9 mouse cellular contexts compared by ENCODE assay signal in the genomic region with DNA sequence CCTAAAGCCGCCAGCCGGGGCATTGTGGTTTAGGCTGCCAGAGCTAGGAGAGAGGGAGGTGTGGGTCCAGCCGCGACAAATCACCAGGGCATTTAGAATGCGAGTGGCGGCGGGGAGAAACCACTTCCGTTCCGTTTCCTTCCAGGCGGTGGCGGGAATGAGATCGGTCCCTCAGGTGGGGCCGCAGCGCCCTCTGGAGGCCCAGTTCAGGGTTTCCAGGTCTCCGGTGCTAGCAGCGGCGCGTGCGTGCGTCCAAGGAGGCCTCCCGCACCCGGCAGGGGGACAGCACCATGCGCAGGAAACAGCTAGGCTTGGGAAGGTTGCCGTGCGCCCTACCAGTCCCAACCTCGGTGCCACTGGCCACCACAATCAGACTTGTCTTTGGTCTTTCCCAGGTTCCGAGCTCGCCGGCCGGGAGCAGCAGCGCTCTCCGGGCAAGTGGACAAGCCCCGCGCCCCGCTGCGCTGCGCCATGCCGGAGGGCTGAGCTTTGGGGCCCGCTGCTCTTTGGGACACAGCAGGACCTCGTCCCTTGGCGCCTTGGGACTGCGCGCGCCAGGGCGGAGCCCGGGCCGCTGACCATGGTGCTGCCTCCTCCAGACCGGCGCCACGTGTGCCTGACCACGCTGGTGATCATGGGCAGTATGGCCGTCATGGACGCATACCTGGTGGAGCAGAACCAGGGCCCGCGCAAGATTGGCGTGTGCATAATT. TPM values are rescaled to one million over a fixed set of nuclear protein-coding genes. Genes with fewer than 3 reads are reported as not detected.
DNase-seq lines count a peak whose midpoint lies in the region; ATAC-seq and TF ChIP-seq lines count a peak whose summit lies in the region.
"Had no signal": no experiment of that assay in that cellular context is flagged by ENCODE, and none has a peak within 500 bp of the region (broad histone marks: within the 10 kb centered on the region; RNA-seq: fewer than 3 reads in every experiment).

No protein-coding gene starts in this region.

- H3K4me2 ChIP-seq in forebrain, postnatal 0 days (ENCODE audit: low read depth) = peak overlapping the region; percentile 97
- peak overlapping the region; percentile 96 for H3K4me2 ChIP-seq in hindbrain, embryonic 11.5 days (replicated peaks; ENCODE audit: low read depth, low read length)
- H3K4me2 ChIP-seq in lung, embryonic 15.5 days = peak overlapping the region; percentile 96

- H3K9ac ChIP-seq in forebrain, postnatal 0 days = peak overlapping the region; percentile 84
- H3K9ac ChIP-seq in hindbrain, embryonic 11.5 days (ENCODE audit: low read depth, low read length) = peak overlapping the region; percentile 84
- no peak overlapping the region for H3K9ac ChIP-seq in lung, embryonic 15.5 days

- no peaks in the 10 kb centered on the region for H3K9me3 ChIP-seq in forebrain, postnatal 0 days (ENCODE audit: low read length)
- H3K9me3 ChIP-seq in hindbrain, embryonic 11.5 days (ENCODE audit: control insufficient read depth, low read length) = no peaks in the 10 kb centered on the region
- H3K9me3 ChIP-seq in lung, embryonic 15.5 days = no peaks in the 10 kb centered on the region

- H3K27me3 ChIP-seq in forebrain, postnatal 0 days (ENCODE audit: insufficient read depth, low read length) = no peaks in the 10 kb centered on the region
- H3K27me3 ChIP-seq in hindbrain, embryonic 11.5 days (ENCODE audit: control insufficient read depth, insufficient read depth, low read length) = peaks cover 5% of the 10 kb centered on the region; the same call in 1 of the 2 replicates
- H3K27me3 ChIP-seq in lung, embryonic 15.5 days = peaks cover 38% of the 10 kb centered on the region
- no peaks in the 10 kb centered on the region for H3K27me3 ChIP-seq in thymus, adult 2 months (ENCODE audit: control insufficient read depth, insufficient read depth, low read length)

- H3K36me3 ChIP-seq in forebrain, postnatal 0 days (ENCODE audit: insufficient read depth) = peaks cover 37% of the 10 kb centered on the region
- H3K36me3 ChIP-seq in hindbrain, embryonic 11.5 days (ENCODE audit: control insufficient read depth, insufficient read depth, low read length) = no peaks in the 10 kb centered on the region
- no peaks in the 10 kb centered on the region; the same call in 1 of the 2 replicates for H3K36me3 ChIP-seq in lung, embryonic 15.5 days
- no peaks in the 10 kb centered on the region for H3K36me3 ChIP-seq in thymus, adult 2 months (ENCODE audit: control insufficient read depth, insufficient read depth, low read length)

- WGBS in forebrain, postnatal 0 days = 9% methylated on average over 56 of the region's 56 CpGs
- 3% methylated on average over 56 of the region's 56 CpGs for WGBS in hindbrain, embryonic 11.5 days
- 2% methylated on average over 56 of the region's 56 CpGs for WGBS in lung, embryonic 15.5 days
- 38% methylated on average over 56 of the region's 56 CpGs for WGBS in thymus, adult 2 months

- H3K27ac ChIP-seq in forebrain, postnatal 0 days (ENCODE audit: low read depth, low read length) = no peak overlapping the region
- H3K27ac ChIP-seq in hindbrain, embryonic 11.5 days (ENCODE audit: low read depth, low read length) = no peak overlapping the region
- no peak overlapping the region for H3K27ac ChIP-seq in lung, embryonic 15.5 days
- no peak overlapping the region for H3K27ac ChIP-seq in thymus, adult 2 months (ENCODE audit: control insufficient read depth, insufficient read depth, low read length)
- H3K27ac ChIP-seq: macrophage had no signal

- TF ChIP-seq CTCF in forebrain, postnatal 0 days (IDR thresholded peaks at IDR 0.05; ENCODE audit: low read depth) = peak; percentile 98
- peak; percentile 93 for TF ChIP-seq CTCF in thymus, adult 2 months (IDR thresholded peaks at IDR 0.05; ENCODE audit: borderline replicate concordance, control insufficient read depth, extremely low read depth, insufficient read depth, low read length, poor library complexity)

- peak; percentile 82 for ATAC-seq in forebrain, postnatal 0 days
- ATAC-seq in hindbrain, embryonic 11.5 days (ENCODE audit: low FRiP score) = peak; percentile 55
- ATAC-seq in lung, embryonic 15.5 days (ENCODE audit: borderline replicate concordance, extremely low read depth, low FRiP score, low TSS enrichment) = peak; percentile 71; the same call in 1 of the 2 replicates

- H3K4me1 ChIP-seq in forebrain, postnatal 0 days (ENCODE audit: insufficient read depth) = peaks cover 9% of the 10 kb centered on the region
- peaks cover 10% of the 10 kb centered on the region for H3K4me1 ChIP-seq in hindbrain, embryonic 11.5 days (replicated peaks; ENCODE audit: control insufficient read depth, insufficient read depth, low read length)
- H3K4me1 ChIP-seq in lung, embryonic 15.5 days = peaks cover 23% of the 10 kb centered on the region
- H3K4me1 ChIP-seq in thymus, adult 2 months (replicated peaks; ENCODE audit: control insufficient read depth, insufficient read depth, low read length) = peaks cover 35% of the 10 kb centered on the region

- TF ChIP-seq POLR2A in thymus, adult 2 months (IDR thresholded peaks at IDR 0.05; ENCODE audit: control insufficient read depth, extremely low read depth, insufficient read depth, low read length, poor library complexity) = no peak

- H3K4me3 ChIP-seq in forebrain, postnatal 0 days (ENCODE audit: low read depth, low read length) = peak overlapping the region; percentile 72
- H3K4me3 ChIP-seq in hindbrain, embryonic 11.5 days (ENCODE audit: low read depth, low read length) = peak overlapping the region; percentile 44
- H3K4me3 ChIP-seq in lung, embryonic 15.5 days = peak overlapping the region; percentile 34
- peak overlapping the region; percentile 21 for H3K4me3 ChIP-seq in thymus, adult 2 months (ENCODE audit: control insufficient read depth, insufficient read depth, low read length)

- peak; percentile 38 for DNase-seq in MN1 (ENCODE audit: low spot score)
- peak; percentile 88 for DNase-seq in cerebellum, adult 11-12 months
- DNase-seq in forebrain, postnatal 0 days = peak; percentile 93
- DNase-seq in hindbrain, embryonic 11.5 days (ENCODE audit: low spot score) = peak; percentile 92
- peak; percentile 72 for DNase-seq in layer of hippocampus, adult 9-10 months (ENCODE audit: low spot score)
- peak; percentile 43 for DNase-seq in ovary, postnatal 10 days (ENCODE audit: low spot score)
- peak; percentile 91 for DNase-seq in thymus, adult 2 months

RNA-seq across cellular contexts. Expression of a gene that starts 2.0 kb away (rescaled TPM):
- 71.8 and 75.6 TPM in 2 replicates for total RNA-seq in forebrain, postnatal 0 days (2014; rRNA removed)
- polyA plus RNA-seq in forebrain, postnatal 0 days (2015; fragmentation: Nextera tagmentation; extraction: Ambion mirVana) = 59.3 and 66.7 TPM in 2 replicates
- polyA plus RNA-seq in hindbrain, embryonic 11.5 days (2014; fragmentation: Nextera tagmentation; extraction: Ambion mirVana) = 8.9 and 10.8 TPM in 2 replicates
- 8.2 and 9.0 TPM in 2 replicates for polyA plus RNA-seq in lung, embryonic 15.5 days (2015; fragmentation: Nextera tagmentation; extraction: Ambion mirVana)
- 47.6 and 60.9 TPM in 2 replicates for polyA plus RNA-seq in thymus, adult 2 months (2012; rRNA removed)
- polyA plus RNA-seq: macrophage had no signal

RNA-seq across cellular contexts. Expression of a gene that starts 31.5 kb away (rescaled TPM):
- total RNA-seq in forebrain, postnatal 0 days (2014; rRNA removed) = 7.8 and 8.6 TPM in 2 replicates
- polyA plus RNA-seq in forebrain, postnatal 0 days (2015; fragmentation: Nextera tagmentation; extraction: Ambion mirVana) = 7.6 and 10.0 TPM in 2 replicates
- polyA plus RNA-seq in hindbrain, embryonic 11.5 days (2014; fragmentation: Nextera tagmentation; extraction: Ambion mirVana) = 28.8 and 31.4 TPM in 2 replicates
- 38.4 and 38.6 TPM in 2 replicates for polyA plus RNA-seq in lung, embryonic 15.5 days (2015; fragmentation: Nextera tagmentation; extraction: Ambion mirVana)
- 96.2 and 125 TPM in 2 replicates for polyA plus RNA-seq in thymus, adult 2 months (2012; rRNA removed)

RNA-seq across cellular contexts. Expression of a gene that starts 41.6 kb away (rescaled TPM):
- total RNA-seq in forebrain, postnatal 0 days (2014; rRNA removed) = 8.3 and 16.1 TPM in 2 replicates
- polyA plus RNA-seq in forebrain, postnatal 0 days (2015; fragmentation: Nextera tagmentation; extraction: Ambion mirVana) = 28.9 and 47.1 TPM in 2 replicates
- polyA plus RNA-seq in hindbrain, embryonic 11.5 days (2014; fragmentation: Nextera tagmentation; extraction: Ambion mirVana) = 76.0 and 84.7 TPM in 2 replicates
- polyA plus RNA-seq in lung, embryonic 15.5 days (2015; fragmentation: Nextera tagmentation; extraction: Ambion mirVana) = 414 and 454 TPM in 2 replicates
- polyA plus RNA-seq in thymus, adult 2 months (2012; rRNA removed) = 904 and 1,218 TPM in 2 replicates

RNA-seq across cellular contexts. Expression of a gene that starts 47.7 kb away (rescaled TPM):
- total RNA-seq in forebrain, postnatal 0 days (2014; rRNA removed) = 191 and 198 TPM in 2 replicates
- polyA plus RNA-seq in forebrain, postnatal 0 days (2015; fragmentation: Nextera tagmentation; extraction: Ambion mirVana) = 533 and 584 TPM in 2 replicates
- 208 TPM in 2 replicates for polyA plus RNA-seq in hindbrain, embryonic 11.5 days (2014; fragmentation: Nextera tagmentation; extraction: Ambion mirVana)
- polyA plus RNA-seq in lung, embryonic 15.5 days (2015; fragmentation: Nextera tagmentation; extraction: Ambion mirVana) = 436 and 471 TPM in 2 replicates
- polyA plus RNA-seq in thymus, adult 2 months (2012; rRNA removed) = 95.9 and 282 TPM in 2 replicates

Comparison
In these comparisons a context has a peak if more than half of its experiments do, and no peak if none do; other contexts are left out.
1. DNase-seq: peak in every context shown above with its lines; median percentile 93 in forebrain, postnatal 0 days; 92 in hindbrain, embryonic 11.5 days; 91 in thymus, adult 2 months; 88 in cerebellum, adult 11-12 months; 72 in layer of hippocampus, adult 9-10 months; 43 in ovary, postnatal 10 days; 38 in MN1.
2. H3K4me3 ChIP-seq: peak in every context shown above with its lines; median percentile 72 in forebrain, postnatal 0 days; 44 in hindbrain, embryonic 11.5 days; 34 in lung, embryonic 15.5 days; 21 in thymus, adult 2 months.